Mouse (Mus musculus) G1E (cell line): Measurements from ENCODE around the gene Lrfn2.

Source experiments
- CTCF ChIP-seq: IDR thresholded peaks from 2 replicates; pipeline ENCODE4 v1.5.1; 2012; ENCODE audit warnings: low read depth, low read length, inconsistent platforms, mixed read lengths
- GATA1 ChIP-seq: IDR thresholded peaks from 2 replicates; pipeline ENCODE4 v1.6.1; 2012; ENCODE audit warnings: borderline replicate concordance, low read length, inconsistent platforms, mixed read lengths
- GATA2 ChIP-seq: IDR thresholded peaks from 2 replicates; pipeline ENCODE4 v1.6.1; 2012; ENCODE audit warnings: low read depth, low read length, inconsistent platforms, borderline replicate concordance

GRCm38 (mm10) chr17:49111911-49112310, 179.7 kb downstream of the Lrfn2 start:
- TF ChIP-seq CTCF (no peak), GATA1 (no peak), GATA2 (no peak)
